Mouse (Mus musculus) cerebellum, adult 2 months (tissue): ENCODE measurements at regions not wholly inside any gene's neighbourhood (a gene's known extent, or its start where the extent isn't known, plus 50 kb on each side); places are given as distances from the start of the nearest gene placed in this dataset.

ENCODE experiments used
- CTCF ChIP-seq: fragments of 200-500 bp; IDR thresholded peaks from 2 replicates; pipeline ENCODE4 v1.5.1; 2011; ENCODE audit warnings: low read depth, mild to moderate bottlenecking, control low read depth, low read length, moderate library complexity, borderline replicate concordance; ENCODE audit not compliant: insufficient read depth
- POLR2A ChIP-seq: fragments of 200-500 bp; IDR thresholded peaks from 2 replicates; pipeline ENCODE4 v1.6.1; 2011; ENCODE audit warnings: low read length, control low read depth, borderline replicate concordance; ENCODE audit not compliant: insufficient read depth

DNA sequence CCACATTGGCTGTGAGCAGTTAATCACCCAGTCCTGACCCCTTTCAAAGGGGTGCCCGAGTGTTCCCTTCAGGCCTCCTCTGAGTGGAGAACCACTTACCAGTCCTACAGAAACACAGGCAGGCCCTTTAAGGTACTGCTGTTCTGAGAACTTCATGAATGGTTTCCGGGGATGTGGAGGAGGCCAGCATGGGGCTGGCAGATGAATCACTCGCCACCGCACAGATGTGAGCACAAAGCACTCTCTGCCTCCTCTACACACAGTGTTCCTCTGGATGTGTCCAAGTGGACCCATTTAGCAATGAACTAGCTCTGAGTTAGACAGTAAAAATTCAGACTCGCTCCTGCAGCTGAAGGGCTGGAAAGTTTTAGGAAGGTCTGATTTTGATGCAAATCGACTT is 96.8 kb upstream of the Cbln4 start:
- TF ChIP-seq POLR2A (no peak), CTCF (no peak)
